Mouse (Mus musculus): ENCODE data around the gene Olfr5. TPM values are rescaled to one million over a fixed set of nuclear protein-coding genes. Genes with fewer than 3 reads are reported as not detected.
"Not testable (repeated sequence)": the region's sequence is repeated elsewhere in the genome, so short reads cannot be mapped to it uniquely, and the experiment has no call there.

Gene Olfr5
- polyA plus RNA-seq (2015; fragmentation: Nextera tagmentation; extraction: Ambion mirVana): not detected in 2 replicates

- no peak within 1 kb of the TSS for H3K9ac ChIP-seq (replicated peaks)
- no peaks in the 10 kb centered on the region for H3K4me1 ChIP-seq
- no peaks in the 10 kb centered on the region for H3K27me3 ChIP-seq (replicated peaks)
- no peak for ATAC-seq (ENCODE audit: low FRiP score)
- no peaks in the 10 kb centered on the region for H3K9me3 ChIP-seq (replicated peaks)
- H3K4me2 ChIP-seq: no peak within 1 kb of the TSS
- no peak within 1 kb of the TSS for H3K27ac ChIP-seq (replicated peaks)
- 39% methylated on average over 2 of the region's 2 CpGs for WGBS
- no peak within 1 kb of the TSS for H3K4me3 ChIP-seq (replicated peaks)
- H3K36me3 ChIP-seq: no peaks in the 10 kb centered on the region
Measured at GRCm38 (mm10) chr7:6486841-6487240, at the start of gene Olfr5. Gene Olfr5, minus strand, starts transcription at chr7:6486941.

- Histone ChIP-seq H3K36me3 (no peaks in the 10 kb centered on the region), H3K27me3 (replicated peaks) (no peaks in the 10 kb centered on the region), H3K4me2 (no peak overlapping the region), H3K9ac (replicated peaks) (no peak overlapping the region), H3K27ac (replicated peaks) (no peak overlapping the region), H3K4me3 (replicated peaks) (no peak overlapping the region), H3K9me3 (replicated peaks) (no peaks in the 10 kb centered on the region), H3K4me1 (no peaks in the 10 kb centered on the region)
- WGBS: 69% methylated on average over 5 of the region's 5 CpGs
- ATAC-seq (ENCODE audit: low FRiP score): no peak
Measured at GRCm38 (mm10) chr7:6526141-6526540, 39.4 kb upstream of the Olfr5 start.

DNA sequence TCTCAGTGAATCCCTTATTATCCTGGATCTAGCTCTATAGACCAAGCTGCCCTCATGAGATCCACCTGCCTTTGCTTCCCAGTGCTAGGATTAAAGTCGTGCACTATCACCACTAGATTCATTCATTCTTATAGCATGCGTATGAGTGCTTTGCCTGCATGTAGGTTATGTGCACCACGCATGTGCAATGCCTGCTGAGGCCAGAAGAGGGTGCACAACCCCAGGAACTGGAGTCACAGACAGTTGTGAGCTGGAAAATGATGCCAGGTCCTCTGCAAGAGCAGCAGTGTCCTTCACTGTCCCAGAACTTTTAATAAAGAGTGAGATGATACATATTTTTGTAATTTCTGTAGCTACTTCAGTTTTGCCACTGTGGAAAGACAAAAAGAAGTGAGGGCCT lies 38.3 kb upstream of the Olfr5 start:
- WGBS: 60% methylated on average over 3 of the region's 3 CpGs
- no peak for ATAC-seq (ENCODE audit: low FRiP score)

GRCm38 (mm10) chr7:6522850-6523249 lies 36.1 kb upstream of the Olfr5 start, which contains the start of gene Olfr1349:
Gene Olfr1349, minus strand, starts transcription at chr7:6522950.
- Histone ChIP-seq H3K4me1 (no peaks in the 10 kb centered on the region), H3K27ac (replicated peaks) (no peak within 1 kb of the TSS), H3K4me3 (replicated peaks) (no peak within 1 kb of the TSS), H3K4me2 (no peak within 1 kb of the TSS), H3K9ac (replicated peaks) (no peak within 1 kb of the TSS), H3K27me3 (replicated peaks) (no peaks in the 10 kb centered on the region), H3K36me3 (no peaks in the 10 kb centered on the region), H3K9me3 (replicated peaks) (0 out of 2 replicates have a peak, but pooled peaks cover 3% of the 10 kb centered on the region)
- no peak for ATAC-seq (ENCODE audit: low FRiP score)
- WGBS: 81% methylated on average over 5 of the region's 5 CpGs

More for the DNA sequence above, 38.3 kb upstream of the Olfr5 start:
- Histone ChIP-seq H3K9ac (replicated peaks) (no peak overlapping the region), H3K27ac (replicated peaks) (no peak overlapping the region), H3K4me2 (no peak overlapping the region), H3K9me3 (replicated peaks) (no peaks in the 10 kb centered on the region), H3K36me3 (no peaks in the 10 kb centered on the region), H3K4me3 (replicated peaks) (no peak overlapping the region), H3K4me1 (no peaks in the 10 kb centered on the region), H3K27me3 (replicated peaks) (no peaks in the 10 kb centered on the region)

- H3K27ac ChIP-seq (replicated peaks): no peak overlapping the region
- ATAC-seq (ENCODE audit: low FRiP score): no peak
Measured at GRCm38 (mm10) chr7:6521666-6522065, 34.9 kb upstream of the Olfr5 start.

GRCm38 (mm10) chr7:6508648-6509047 lies 21.9 kb upstream of the Olfr5 start, which contains the start of gene Olfr1348:
Gene Olfr1348, minus strand, starts transcription at chr7:6508748.
- no peaks in the 10 kb centered on the region for H3K9me3 ChIP-seq (replicated peaks)
- no peak within 1 kb of the TSS for H3K4me3 ChIP-seq (replicated peaks)
- H3K9ac ChIP-seq (replicated peaks): no peak within 1 kb of the TSS
- H3K36me3 ChIP-seq: no peaks in the 10 kb centered on the region
- H3K27me3 ChIP-seq (replicated peaks): no peaks in the 10 kb centered on the region
- WGBS: 97% methylated on average over 1 of the region's 1 CpGs
- ATAC-seq (ENCODE audit: low FRiP score): no peak
- H3K27ac ChIP-seq (replicated peaks): no peak within 1 kb of the TSS
- H3K4me1 ChIP-seq: no peaks in the 10 kb centered on the region
- no peak within 1 kb of the TSS for H3K4me2 ChIP-seq

More at GRCm38 (mm10) chr7:6521666-6522065, 34.9 kb upstream of the Olfr5 start:
- 41% methylated on average over 1 of the region's 1 CpGs for WGBS
- Histone ChIP-seq H3K9ac (replicated peaks) (no peak overlapping the region), H3K36me3 (no peaks in the 10 kb centered on the region), H3K4me3 (replicated peaks) (no peak overlapping the region), H3K4me1 (no peaks in the 10 kb centered on the region), H3K9me3 (replicated peaks) (0 out of 2 replicates have a peak, but pooled peaks cover 3% of the 10 kb centered on the region), H3K27me3 (replicated peaks) (no peaks in the 10 kb centered on the region), H3K4me2 (no peak overlapping the region)

DNA sequence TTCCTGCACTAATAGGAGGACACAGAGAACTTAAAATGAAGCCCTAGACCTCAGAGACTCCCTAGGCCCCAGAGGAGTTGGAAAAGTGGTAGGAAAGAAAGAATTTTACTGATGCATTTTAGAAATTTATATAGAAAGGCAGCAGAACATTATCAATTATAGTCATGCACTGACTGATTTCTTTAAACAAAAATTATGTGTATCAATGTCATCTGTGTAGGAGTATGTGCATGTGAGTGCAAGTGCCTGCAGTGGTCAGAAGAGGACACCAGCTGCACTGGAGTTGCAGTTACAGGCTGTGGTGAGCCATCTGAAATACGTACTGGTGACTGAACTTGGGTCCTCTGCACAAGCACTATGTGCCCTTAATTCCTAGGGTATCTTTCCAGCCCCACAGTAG lies 12.9 kb upstream of the Olfr5 start, which contains the start of gene Olfr1347:
Gene Olfr1347, minus strand, starts transcription at position 101 of the 400 bp plus-strand sequence.
- H3K4me2 ChIP-seq: no peak within 1 kb of the TSS
- no peaks in the 10 kb centered on the region for H3K9me3 ChIP-seq (replicated peaks)
- H3K27ac ChIP-seq (replicated peaks): no peak within 1 kb of the TSS
- no peaks in the 10 kb centered on the region for H3K4me1 ChIP-seq
- no peak within 1 kb of the TSS for H3K4me3 ChIP-seq (replicated peaks)
- no peak for ATAC-seq (ENCODE audit: low FRiP score)
- 75% methylated on average over 1 of the region's 1 CpGs for WGBS
- no peaks in the 10 kb centered on the region for H3K27me3 ChIP-seq (replicated peaks)
- no peaks in the 10 kb centered on the region for H3K36me3 ChIP-seq
- H3K9ac ChIP-seq (replicated peaks): no peak within 1 kb of the TSS

DNA sequence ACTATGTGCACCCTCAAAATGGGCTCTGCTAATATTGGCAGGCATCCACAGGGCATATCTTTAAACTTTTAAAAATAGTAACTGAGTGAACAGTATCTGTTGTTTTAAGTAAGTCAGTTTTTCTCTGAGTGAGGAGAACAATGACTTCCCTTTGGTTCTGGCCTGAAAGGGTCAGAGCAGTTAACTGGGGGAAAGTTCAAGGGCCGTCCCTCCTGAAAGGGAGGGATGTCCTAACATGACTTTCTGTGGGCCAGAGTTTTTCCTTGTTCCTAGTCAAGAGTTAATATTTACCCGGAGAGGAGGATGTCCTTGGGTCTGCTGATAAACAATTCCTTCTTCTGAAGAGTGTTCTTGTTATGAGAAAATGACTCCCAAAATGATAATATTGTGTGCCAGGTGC lies 9.1 kb downstream of the Olfr5 start:
- not testable (repeated sequence) for H3K36me3 ChIP-seq; H3K27me3 ChIP-seq (replicated peaks); H3K9me3 ChIP-seq (replicated peaks); ATAC-seq (ENCODE audit: low FRiP score); H3K27ac ChIP-seq (replicated peaks); H3K4me3 ChIP-seq (replicated peaks); H3K4me1 ChIP-seq; H3K4me2 ChIP-seq; H3K9ac ChIP-seq (replicated peaks)
- 74% methylated on average over 2 of the region's 2 CpGs for WGBS

GRCm38 (mm10) chr7:6466951-6467350 lies 19.8 kb downstream of the Olfr5 start, which contains the start of gene Olfr1346:
Gene Olfr1346, plus strand, starts transcription at chr7:6467101.
- Histone ChIP-seq H3K36me3 (no peaks in the 10 kb centered on the region), H3K4me2 (no peak within 1 kb of the TSS), H3K4me3 (replicated peaks) (no peak within 1 kb of the TSS), H3K9me3 (replicated peaks) (no peaks in the 10 kb centered on the region), H3K4me1 (no peaks in the 10 kb centered on the region), H3K9ac (replicated peaks) (no peak within 1 kb of the TSS), H3K27me3 (replicated peaks) (no peaks in the 10 kb centered on the region), H3K27ac (replicated peaks) (no peak within 1 kb of the TSS)
- no peak for ATAC-seq (ENCODE audit: low FRiP score)

DNA sequence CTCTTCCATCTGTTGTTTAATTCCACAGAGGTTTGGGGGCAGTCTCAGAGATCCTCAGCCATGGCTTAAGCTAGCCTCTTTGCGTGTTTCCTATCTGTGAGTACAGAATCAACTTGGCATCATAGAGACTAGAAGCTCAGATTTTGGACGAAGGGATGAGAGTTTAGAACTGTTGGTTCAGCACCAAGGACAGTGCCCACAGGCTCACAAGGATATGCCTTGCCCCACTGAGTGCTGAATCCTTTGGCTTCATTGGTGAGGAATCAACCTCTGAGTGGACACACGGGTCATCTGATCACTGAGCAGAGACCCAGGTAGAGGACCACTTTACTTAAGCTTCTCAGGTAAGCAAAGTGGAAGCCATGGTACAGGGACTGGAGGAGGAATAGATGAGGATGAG lies 30.3 kb downstream of the Olfr5 start:
- 44% methylated on average over 3 of the region's 3 CpGs for WGBS
- Histone ChIP-seq H3K36me3 (no peaks in the 10 kb centered on the region), H3K4me1 (no peaks in the 10 kb centered on the region), H3K4me2 (no peak overlapping the region), H3K27me3 (replicated peaks) (no peaks in the 10 kb centered on the region), H3K4me3 (replicated peaks) (no peak overlapping the region), H3K9ac (replicated peaks) (no peak overlapping the region), H3K27ac (replicated peaks) (no peak overlapping the region), H3K9me3 (replicated peaks) (no peaks in the 10 kb centered on the region)
- no peak for ATAC-seq (ENCODE audit: low FRiP score)

GRCm38 (mm10) chr7:6455868-6456267 lies 30.9 kb downstream of the Olfr5 start, which contains the start of gene Olfr1336:
Gene Olfr1336, plus strand, starts transcription at chr7:6456168.
- H3K4me1 ChIP-seq: no peaks in the 10 kb centered on the region
- no peak within 1 kb of the TSS for H3K9ac ChIP-seq (replicated peaks)
- H3K36me3 ChIP-seq: no peaks in the 10 kb centered on the region
- no peak within 1 kb of the TSS for H3K4me3 ChIP-seq (replicated peaks)
- H3K4me2 ChIP-seq: no peak within 1 kb of the TSS
- H3K27ac ChIP-seq (replicated peaks): no peak within 1 kb of the TSS
- no peak for ATAC-seq (ENCODE audit: low FRiP score)
- no peaks in the 10 kb centered on the region for H3K9me3 ChIP-seq (replicated peaks)
- no peaks in the 10 kb centered on the region for H3K27me3 ChIP-seq (replicated peaks)

GRCm38 (mm10) chr7:6447771-6448170 lies 39.0 kb downstream of the Olfr5 start:
- Histone ChIP-seq H3K4me2 (no peak overlapping the region), H3K36me3 (no peaks in the 10 kb centered on the region), H3K4me3 (replicated peaks) (no peak overlapping the region), H3K4me1 (no peaks in the 10 kb centered on the region), H3K9ac (replicated peaks) (no peak overlapping the region), H3K27me3 (replicated peaks) (no peaks in the 10 kb centered on the region), H3K27ac (replicated peaks) (no peak overlapping the region), H3K9me3 (replicated peaks) (no peaks in the 10 kb centered on the region)
- 89% methylated on average over 5 of the region's 5 CpGs for WGBS
- no peak for ATAC-seq (ENCODE audit: low FRiP score)

All from neural tube, embryonic 15.5 days (tissue).